Mouse (Mus musculus): ENCODE measurements around the gene Zic1.

Gene Zic1

DNA sequence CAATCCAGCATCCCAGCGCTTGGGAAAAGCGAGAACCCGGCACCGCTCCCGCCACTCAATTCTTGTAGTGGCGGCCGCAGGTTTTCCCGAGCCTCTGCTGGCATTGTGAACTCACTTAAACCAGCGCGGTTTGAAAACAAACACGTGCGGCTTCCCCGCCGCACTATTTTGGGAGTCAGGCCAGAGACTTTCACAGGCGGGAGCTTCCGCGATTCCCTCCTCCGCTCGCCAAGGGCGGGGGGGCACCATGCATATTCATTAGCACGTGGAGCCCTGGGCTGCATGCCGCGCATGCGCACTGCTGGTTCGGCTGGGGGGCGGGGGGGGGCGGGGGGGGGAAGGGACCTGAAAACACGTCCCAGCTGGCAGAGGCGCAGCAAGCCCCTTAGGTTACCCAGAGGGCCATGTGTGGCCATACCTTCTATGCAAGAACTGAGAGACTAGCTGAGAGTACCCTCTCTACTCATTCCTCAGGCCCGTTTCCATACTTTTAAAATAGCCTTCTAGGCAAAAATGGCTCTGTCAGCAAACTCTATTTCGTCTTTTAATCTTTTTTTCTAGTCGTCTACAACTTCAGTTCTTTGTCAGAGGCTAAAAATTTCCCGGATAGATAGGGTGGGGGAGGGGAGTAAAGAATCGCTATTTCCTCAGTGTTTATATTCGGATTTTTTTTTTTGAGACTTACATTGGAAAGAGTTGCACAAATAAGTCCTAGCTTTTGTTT lies 9.8 kb downstream of the Zic1 start:
- in situ Hi-C loops (cut with MboI, MseI), result loop anchor here (25.0 kb wide), 1 partner anchor 1443 kb away; the partner anchor contains the start of gene Rasgrf1

DNA sequence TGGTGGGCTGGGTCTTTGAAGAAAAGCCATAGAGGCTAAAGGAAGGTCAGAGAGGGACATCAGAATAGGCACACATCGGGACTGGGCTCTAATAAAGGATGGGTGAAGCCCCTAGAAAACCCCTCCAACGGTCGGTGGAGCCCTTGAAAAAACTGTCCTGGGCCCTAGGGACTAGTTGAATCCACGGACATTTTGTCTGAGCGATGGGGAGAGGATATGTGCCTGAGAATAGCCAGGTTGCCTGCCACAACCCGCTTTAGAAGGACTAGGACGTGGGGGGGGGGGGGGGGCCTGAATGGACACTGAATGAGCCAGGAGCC lies 10.4 kb downstream of the Zic1 start:
- in situ Hi-C loops (cut with MboI, MseI), result loop anchor here (25.0 kb wide), 1 partner anchor 1443 kb away; the partner anchor contains the start of gene Rasgrf1

DNA sequence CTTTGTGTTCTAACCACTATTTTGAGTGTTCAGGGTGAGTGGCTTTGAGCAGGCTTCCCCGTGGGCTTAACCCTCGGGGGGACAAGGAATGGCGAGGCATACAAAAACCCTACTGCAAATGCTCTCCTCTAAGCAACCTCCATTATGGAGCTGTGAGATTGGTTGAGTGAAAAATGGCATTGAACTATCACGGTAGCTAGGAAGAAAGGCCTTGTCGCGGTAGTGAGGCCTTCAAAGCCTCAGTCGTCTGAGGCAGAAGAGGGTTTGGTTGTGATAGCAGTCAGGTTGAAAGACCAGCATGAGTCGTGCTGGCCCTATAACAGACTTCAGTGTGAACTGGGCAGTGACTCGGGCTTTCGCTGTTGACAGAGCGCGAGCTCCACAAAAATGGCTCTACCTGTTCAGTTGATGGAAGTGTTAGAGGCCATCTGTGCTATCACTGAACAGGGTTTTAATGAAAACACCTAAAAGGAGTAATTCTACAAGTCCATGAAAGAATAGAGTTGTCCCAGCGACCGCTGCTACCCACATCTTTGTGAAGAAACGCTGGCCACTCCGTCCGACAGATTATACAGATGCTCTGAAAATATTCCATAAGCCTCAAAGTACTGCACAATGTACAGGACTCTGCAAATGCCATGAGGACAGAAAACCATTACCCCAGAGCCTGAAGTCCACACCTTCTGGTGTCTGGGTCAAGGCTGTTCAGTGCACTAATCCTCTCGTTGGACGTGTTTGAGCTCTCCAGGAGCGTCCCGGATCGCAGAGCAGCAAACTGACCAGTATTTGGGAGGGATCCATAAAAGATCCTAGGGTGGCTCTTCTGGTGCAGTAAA lies 11.0 kb downstream of the Zic1 start:
- in situ Hi-C loops (cut with MboI, MseI), result loop anchor here (25.0 kb wide), 1 partner anchor 1442 kb away; the partner anchor contains the start of gene Rasgrf1

DNA sequence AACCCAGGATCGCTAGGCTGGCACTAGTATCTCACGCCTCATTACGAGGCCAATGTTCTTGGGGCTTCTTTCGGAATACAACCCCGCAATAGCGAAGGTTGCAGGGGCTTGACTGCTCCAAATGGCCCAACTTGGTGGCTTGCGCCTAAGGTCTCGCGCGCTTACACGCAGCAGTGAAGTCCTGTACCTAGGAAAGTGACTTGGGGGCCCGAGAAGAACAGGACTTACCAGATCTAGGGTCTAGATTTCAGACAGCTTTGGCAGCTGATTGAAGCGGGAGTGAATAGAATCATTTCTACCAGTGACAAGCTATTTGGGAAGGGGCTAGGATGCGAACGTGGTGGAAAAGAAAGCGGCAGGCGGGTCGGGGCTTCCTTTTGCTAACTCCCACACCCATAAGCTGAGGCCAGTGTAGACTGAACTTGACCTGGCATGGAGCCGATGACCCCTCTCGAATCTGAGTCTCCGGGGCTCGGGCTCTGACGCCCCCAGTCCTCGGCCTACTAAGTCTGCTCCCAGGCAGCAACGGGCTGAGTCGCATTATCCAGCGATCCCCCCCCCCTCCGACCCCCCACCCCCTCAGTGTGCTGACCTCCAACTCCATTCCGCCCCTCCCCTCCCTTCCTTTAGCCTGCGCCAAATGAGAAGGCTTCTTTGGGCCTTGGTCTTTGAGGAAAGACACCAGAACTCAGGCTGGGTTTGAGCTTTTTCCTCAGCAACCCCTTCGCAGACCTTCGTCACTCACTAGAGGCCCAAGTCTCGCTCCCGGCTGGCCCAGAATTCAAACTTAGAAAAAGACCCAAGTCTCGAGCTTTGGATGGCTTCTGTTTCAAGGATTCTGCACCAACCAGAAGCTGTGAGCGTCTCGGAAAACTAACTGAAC lies 11.8 kb downstream of the Zic1 start:
- in situ Hi-C loops (cut with MboI, MseI), result loop anchor here (25.0 kb wide), 1 partner anchor 1441 kb away; the partner anchor contains the start of gene Rasgrf1

DNA sequence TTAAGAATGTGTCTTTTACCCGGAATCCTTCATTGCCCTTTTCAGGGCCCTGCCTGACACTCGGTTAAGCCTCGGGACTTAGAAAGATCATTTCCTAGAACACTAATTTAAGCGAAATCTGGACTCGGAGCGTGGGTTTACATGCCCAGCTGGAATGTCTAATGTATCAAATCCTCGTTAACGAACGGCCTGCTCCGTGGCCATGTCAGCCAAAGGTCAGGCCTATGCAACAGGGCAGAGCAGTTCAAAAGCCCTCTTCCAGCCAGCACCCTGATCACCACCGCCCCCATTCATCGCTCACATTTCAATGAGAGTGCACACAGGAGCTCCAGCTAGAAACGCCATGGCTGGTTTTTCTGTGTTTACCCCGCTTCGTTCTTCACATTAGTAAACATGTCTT lies 12.8 kb downstream of the Zic1 start:
- in situ Hi-C loops (cut with MboI, MseI), result loop anchor here (25.0 kb wide), 1 partner anchor 1440 kb away; the partner anchor contains the start of gene Rasgrf1

DNA sequence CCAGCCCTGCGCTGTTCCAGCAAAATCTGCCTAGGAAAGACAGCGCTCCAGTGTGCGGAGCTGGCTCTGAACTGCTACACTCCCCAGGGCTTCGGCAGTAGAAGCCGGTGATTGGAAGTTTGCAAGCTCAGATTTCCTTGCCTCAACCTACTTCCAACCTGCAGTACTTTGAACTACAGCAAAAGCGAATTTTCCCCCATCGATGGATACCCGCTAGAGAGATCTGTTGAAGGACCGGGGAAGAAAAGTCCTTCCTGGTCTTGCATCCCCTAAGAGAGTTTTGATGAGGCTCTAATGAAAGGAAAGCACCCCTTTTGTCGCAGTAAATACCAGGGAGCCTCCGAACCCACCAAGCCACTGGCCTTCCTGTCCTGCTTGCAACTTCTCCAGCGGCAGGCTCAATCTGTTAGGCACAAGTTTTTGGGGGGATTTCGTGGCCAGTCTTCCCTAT lies 13.6 kb downstream of the Zic1 start:
- in situ Hi-C loops (cut with MboI, MseI), result loop anchor here (25.0 kb wide), 1 partner anchor 1440 kb away; the partner anchor contains the start of gene Rasgrf1

DNA sequence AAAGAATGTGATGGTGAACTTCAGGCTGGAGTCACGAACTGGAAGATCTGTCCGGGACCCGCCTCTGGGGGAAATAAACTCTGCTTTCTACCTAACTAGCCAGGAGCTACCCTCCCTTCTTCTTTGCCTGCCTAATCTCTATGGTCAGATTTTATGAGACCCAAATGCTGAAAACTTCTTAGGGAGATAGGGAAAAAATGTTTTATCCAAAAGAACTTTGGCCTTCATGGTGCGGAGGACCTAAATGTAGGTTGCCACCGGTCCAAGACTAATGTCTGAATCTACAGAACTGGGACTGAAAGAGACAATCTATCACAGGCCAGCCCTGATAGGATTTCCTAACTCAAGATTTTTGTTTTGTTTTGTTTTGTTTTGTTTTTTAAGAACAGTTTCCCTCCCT lies 14.2 kb downstream of the Zic1 start:
- in situ Hi-C loops (cut with MboI, MseI), result loop anchor here (25.0 kb wide), 1 partner anchor 1439 kb away; the partner anchor contains the start of gene Rasgrf1

DNA sequence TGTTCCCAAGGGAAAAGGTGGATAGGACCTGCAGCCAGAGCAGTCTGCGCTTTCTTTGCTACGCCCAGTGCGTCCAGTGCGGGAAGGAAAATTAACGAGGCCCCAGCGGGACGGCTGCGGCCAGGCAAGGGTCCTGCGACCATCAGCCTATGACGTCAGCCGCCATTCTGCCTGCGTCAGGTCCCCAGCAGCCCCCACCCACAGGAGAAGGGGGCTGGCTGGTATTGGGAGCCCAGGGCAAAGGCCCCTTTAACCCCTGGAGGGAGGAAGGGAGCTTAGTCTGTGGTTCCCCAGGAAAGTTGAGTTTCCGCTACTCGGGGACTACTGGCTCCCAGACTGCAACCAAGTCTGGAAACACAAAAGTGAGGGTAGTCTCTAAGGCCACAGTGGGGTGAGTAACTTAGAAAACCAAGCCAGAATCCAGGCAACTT lies 14.7 kb downstream of the Zic1 start:
- in situ Hi-C loops (cut with MboI, MseI), result loop anchor here (25.0 kb wide), 1 partner anchor 1439 kb away; the partner anchor contains the start of gene Rasgrf1

DNA sequence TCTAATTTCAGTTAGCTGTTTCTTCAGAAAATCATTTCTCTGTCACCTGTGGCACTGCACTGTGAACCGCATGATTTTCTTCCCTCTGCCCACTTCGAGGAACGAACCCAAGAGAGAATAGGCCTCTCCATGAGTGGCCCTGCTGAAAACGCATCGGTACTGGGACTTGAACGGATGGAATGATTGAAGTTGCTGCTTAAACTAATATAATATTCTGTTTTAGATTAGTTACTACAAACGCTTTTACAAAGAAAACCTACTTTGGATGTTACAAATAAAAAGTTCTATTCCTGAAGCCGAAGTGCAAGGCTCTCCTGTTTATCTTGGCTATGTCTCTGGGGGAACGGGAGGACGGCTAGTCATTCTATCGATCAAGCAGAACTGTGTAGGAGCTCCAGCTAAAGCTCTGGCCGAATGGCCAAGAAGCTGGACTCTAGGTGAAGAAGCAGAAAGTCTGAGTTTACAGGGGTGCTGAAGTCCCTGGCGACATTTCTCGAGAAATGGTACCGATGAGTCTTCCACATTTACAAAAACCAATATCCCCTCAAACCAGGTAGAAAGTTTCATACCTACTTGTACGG lies 15.3 kb downstream of the Zic1 start:
- in situ Hi-C loops (cut with MboI, MseI), result loop anchor here (25.0 kb wide), 1 partner anchor 1438 kb away; the partner anchor contains the start of gene Rasgrf1

DNA sequence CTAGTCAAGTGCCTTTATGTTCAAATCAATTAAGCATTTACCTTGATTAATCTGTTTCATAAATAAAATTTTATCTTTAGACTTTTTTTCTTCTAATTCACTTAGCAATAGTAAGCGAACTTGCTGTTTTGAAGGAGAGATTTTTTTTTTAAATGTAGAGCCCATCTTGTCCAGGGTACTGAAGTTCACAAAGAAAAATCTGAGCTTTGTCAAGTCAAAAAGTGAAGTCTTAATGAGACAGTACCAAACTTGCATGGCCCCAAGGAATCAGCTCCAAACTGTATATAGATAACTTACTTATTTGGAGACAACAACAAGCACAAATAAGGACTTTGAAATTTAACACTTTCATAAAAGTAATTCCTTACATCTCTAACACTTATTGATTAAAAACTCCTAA lies 16.9 kb downstream of the Zic1 start:
- in situ Hi-C loops (cut with MboI, MseI), result no loop called here

DNA sequence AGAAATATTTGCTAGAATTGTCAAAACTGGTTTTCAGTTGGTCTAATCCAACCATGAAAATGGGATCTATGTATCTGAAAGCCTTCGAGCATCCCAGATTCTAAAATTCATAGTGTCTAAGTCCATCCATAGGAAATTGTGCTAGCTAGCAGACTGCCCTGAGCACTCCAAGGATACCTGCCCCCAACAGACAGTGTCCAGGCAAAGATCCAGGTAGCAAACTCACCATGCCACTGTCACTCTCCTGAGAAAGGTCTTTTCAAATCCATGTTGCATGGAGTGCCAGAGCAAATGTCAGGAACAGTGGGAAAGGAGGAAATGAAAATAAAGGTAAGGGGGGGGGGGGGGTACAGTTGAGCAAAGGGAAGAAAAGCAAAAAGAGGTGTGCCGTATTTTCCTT lies 18.0 kb downstream of the Zic1 start:
- in situ Hi-C loops (cut with MboI, MseI), result no loop called here
